Mouse (Mus musculus) cortical plate, adult 2 months (tissue): ENCODE results near the gene Rreb1.

Source experiments
- CTCF ChIP-seq: fragments of 200-500 bp; IDR thresholded peaks from 2 replicates; pipeline ENCODE4 v1.5.1; 2011; ENCODE audit warnings: mild to moderate bottlenecking, control low read depth, low read length; ENCODE audit not compliant: insufficient read depth; ENCODE audit errors: extremely low read depth
- POLR2A ChIP-seq: fragments of 200-500 bp; IDR thresholded peaks from 2 replicates; pipeline ENCODE4 v1.6.1; 2011; ENCODE audit warnings: mild to moderate bottlenecking, low read length, control low read depth; ENCODE audit not compliant: insufficient read depth; ENCODE audit errors: extremely low read depth

DNA sequence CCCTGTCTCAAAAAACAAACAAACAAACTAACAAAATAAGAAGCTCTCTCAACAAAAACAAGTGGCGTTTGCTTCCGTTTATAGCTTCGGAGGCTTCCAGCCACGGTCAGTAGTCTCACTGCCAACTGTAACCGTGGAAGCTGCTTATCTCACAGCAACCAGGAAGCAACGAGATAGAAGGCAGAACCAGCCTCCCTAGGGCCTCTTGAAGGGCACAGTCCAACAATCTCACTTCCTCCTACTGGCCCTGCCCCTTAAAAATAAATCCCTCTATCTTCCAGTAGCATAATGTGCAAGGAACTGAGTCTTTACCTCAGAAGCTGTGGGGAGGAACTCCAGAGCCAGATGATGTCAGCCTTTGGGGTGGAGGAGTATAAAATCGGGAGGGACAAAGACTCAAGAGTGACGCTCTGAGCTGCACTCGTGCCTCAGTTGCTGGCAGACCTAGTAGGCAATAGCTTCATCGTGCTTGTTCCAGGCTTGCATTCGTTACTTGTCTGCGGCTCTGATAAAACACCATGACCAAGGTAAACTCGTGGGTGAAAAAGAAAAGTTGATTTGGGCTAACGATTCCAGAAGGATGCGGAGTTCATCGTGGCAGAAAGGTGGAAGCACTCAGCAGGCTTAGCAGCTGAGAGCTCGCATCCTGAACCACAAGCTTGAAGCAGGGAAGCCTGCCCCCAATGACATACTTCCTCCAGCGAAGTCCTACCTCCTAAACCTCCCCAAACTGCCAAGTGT lies 180.5 kb downstream of the Rreb1 start:
- TF ChIP-seq CTCF: no peak
- no peak for TF ChIP-seq POLR2A
